Mouse (Mus musculus) lung, embryonic 14.5 days (tissue): ENCODE data around the gene Olfr1442. TPM values are rescaled to one million over a fixed set of nuclear protein-coding genes. Genes with fewer than 3 reads are reported as not detected.
"Not testable (repeated sequence)": the region's sequence is repeated elsewhere in the genome, so short reads cannot be mapped to it uniquely, and the experiment has no call there.

Experiments used
- ATAC-seq: fragments of 200-750 bp; cut with Nextera tagmentation; 2 replicates; pipeline ENCODE4 v1.8.0; 2017; ENCODE audit warnings: mild to moderate bottlenecking, moderate TSS enrichment, moderate library complexity; ENCODE audit not compliant: insufficient read depth
- DNase-seq: peaks from one replicate; pipeline ENCODE4 v3.0.0-alpha.2; 2015
- H3K27ac ChIP-seq: fragments of 300-500 bp; sonication (generic); 2 replicates; pipeline ENCODE4 v1.5.1; 2014; ENCODE audit warnings: low read depth, mild to moderate bottlenecking, moderate library complexity
- H3K27me3 ChIP-seq: fragments of 300-500 bp; sonication (generic); 2 replicates; pipeline ENCODE4 v1.6.1; 2014; ENCODE audit warnings: low read length, control low read depth; ENCODE audit not compliant: insufficient read depth
- H3K36me3 ChIP-seq: fragments of 300-500 bp; sonication (generic); 2 replicates; pipeline ENCODE4 v1.6.1; 2014; ENCODE audit warnings: control low read depth; ENCODE audit not compliant: insufficient read depth
- H3K4me1 ChIP-seq: fragments of 300-500 bp; sonication (generic); 2 replicates; pipeline ENCODE4 v1.6.1; 2014; ENCODE audit warnings: antibody characterized with exemption, control low read depth; ENCODE audit not compliant: insufficient read depth
- H3K4me2 ChIP-seq: fragments of 300-500 bp; sonication (generic); 2 replicates; pipeline ENCODE4 v1.6.1; 2014; ENCODE audit warnings: mild to moderate bottlenecking
- H3K4me3 ChIP-seq: fragments of 300-500 bp; sonication (generic); 2 replicates; pipeline ENCODE4 v1.5.1; 2014; ENCODE audit warnings: low read depth, low read length
- H3K9ac ChIP-seq: fragments of 300-500 bp; sonication (generic); 2 replicates; pipeline ENCODE4 v1.6.1; 2014
- H3K9me3 ChIP-seq: fragments of 300-500 bp; sonication (generic); 2 replicates; pipeline ENCODE4 v1.6.1; 2016; ENCODE audit warnings: low read depth, low read length, control low read depth
- CTCF ChIP-seq: IDR thresholded peaks from 2 replicates; pipeline ENCODE4 v1.5.1; 2016; ENCODE audit warnings: antibody characterized with exemption, low read depth
- WGBS: fragments of 180-500 bp; shearing (Covaris S2); extraction: QIAGEN DNeasy Blood & Tissue Kit; methylation state at CpG from one replicate; pipeline ENCODE4 v1.1.7; 2014; 5-methylcytosine and 5-hydroxymethylcytosine counted together
- polyA plus RNA-seq: library from polyadenylated mRNA; unstranded; fragments of >200 nt; fragmentation: Nextera tagmentation; extraction: Ambion mirVana; gene quantifications from 2 replicates; pipeline ENCODE4 v1.2.1, GENCODE M21; 2014

The Olfr1442 gene
- polyA plus RNA-seq = not detected in 2 replicates

GRCm38 (mm10) chr19:12670139-12670538, at the start of gene Olfr1442:
Gene Olfr1442 (plus strand): TSS chr19:12670439.
- Histone ChIP-seq H3K4me2 (no peak within 1 kb of the TSS), H3K9ac (no peak within 1 kb of the TSS), H3K9me3 (no peaks in the 10 kb centered on the region), H3K4me1 (no peaks in the 10 kb centered on the region), H3K27ac (no peak within 1 kb of the TSS), H3K36me3 (no peaks in the 10 kb centered on the region), H3K4me3 (no peak within 1 kb of the TSS), H3K27me3 (no peaks in the 10 kb centered on the region)
- TF ChIP-seq CTCF = no peak
- ATAC-seq (no peak), DNase-seq (no peak)

DNA sequence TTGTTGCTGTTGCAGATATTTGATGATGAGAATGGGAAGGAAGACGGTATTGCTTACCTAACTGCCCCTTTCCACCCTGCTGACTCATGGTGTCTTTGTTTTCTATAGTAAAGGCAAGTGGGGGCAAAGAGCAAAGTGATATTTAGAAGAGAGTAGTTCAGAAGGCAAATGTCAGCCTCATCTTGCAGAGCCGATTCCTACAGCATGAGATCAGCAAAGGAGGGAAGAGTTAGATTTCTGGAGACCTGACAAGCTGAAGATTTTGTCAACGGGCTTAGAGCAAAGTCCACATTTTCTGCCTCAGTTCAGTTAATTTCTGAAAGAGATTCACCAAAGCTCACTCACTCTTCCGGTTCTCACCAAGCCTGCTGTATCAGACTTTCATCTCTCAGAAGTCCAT, 37.1 kb upstream of the Olfr1442 start, which contains the start of gene Glyat:
Gene Glyat (plus strand): TSS at position 133 of the 400 bp plus-strand sequence.
- WGBS = 64% methylated on average over 4 of the region's 4 CpGs
- no peak within 1 kb of the TSS for H3K4me2 ChIP-seq
- no peak within 1 kb of the TSS for H3K4me3 ChIP-seq
- H3K9ac ChIP-seq = no peak within 1 kb of the TSS
- H3K27ac ChIP-seq = no peak within 1 kb of the TSS
- no peaks in the 10 kb centered on the region for H3K36me3 ChIP-seq
- no peaks in the 10 kb centered on the region for H3K9me3 ChIP-seq
- no peaks in the 10 kb centered on the region for H3K27me3 ChIP-seq
- no peak for ATAC-seq
- no peaks in the 10 kb centered on the region for H3K4me1 ChIP-seq
- TF ChIP-seq CTCF = no peak
- no peak for DNase-seq

DNA sequence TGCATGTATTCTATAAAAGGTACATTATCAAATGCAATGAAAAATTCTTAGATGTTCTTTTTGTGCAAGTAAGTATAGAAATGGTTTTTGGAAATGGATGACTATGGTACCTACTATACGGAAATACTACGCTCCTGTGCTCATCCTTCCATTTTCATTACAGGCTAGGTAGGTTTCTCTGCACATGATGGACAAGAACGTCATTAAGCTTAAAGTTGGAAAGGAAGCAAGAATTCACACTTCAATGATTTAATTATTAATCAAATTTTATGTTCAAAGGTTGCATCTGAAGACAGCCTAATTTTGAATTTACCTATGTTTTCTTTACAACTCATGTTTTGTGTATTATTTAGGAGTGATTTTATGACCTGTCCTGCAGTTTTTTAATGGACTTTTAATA, 36.0 kb upstream of the Olfr1442 start:
- Histone ChIP-seq H3K27me3 (no peaks in the 10 kb centered on the region), H3K9me3 (no peaks in the 10 kb centered on the region), H3K9ac (no peak overlapping the region), H3K4me2 (no peak overlapping the region), H3K4me1 (no peaks in the 10 kb centered on the region), H3K27ac (no peak overlapping the region), H3K4me3 (no peak overlapping the region), H3K36me3 (no peaks in the 10 kb centered on the region)
- no peak for TF ChIP-seq CTCF
- DNase-seq = no peak
- no peak for ATAC-seq
- WGBS = 83% methylated on average over 3 of the region's 3 CpGs

DNA sequence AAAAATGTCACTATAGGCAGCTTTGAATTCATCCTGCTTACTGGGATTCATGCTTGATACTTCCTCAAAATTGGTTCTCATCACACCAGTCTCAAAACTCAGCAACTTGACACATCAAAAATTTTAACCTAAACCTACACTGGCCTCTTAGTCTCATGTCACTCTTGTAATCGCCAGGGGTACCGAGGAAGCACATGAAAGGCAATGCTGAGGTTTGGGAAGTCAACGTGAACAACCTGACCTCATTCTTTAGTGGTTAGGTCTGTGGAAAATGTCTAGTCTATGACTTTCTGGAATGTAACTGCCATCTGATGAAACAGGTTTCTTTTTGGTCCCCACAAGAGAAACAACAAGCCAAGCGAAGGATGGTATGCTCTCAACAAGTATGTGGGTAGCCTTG, 35.3 kb upstream of the Olfr1442 start:
- TF ChIP-seq CTCF = no peak
- H3K27me3 ChIP-seq = no peaks in the 10 kb centered on the region
- 86% methylated on average over 4 of the region's 4 CpGs for WGBS
- no peaks in the 10 kb centered on the region for H3K9me3 ChIP-seq
- H3K4me2 ChIP-seq = no peak overlapping the region
- no peak overlapping the region for H3K4me3 ChIP-seq
- H3K36me3 ChIP-seq = no peaks in the 10 kb centered on the region
- H3K9ac ChIP-seq = no peak overlapping the region
- DNase-seq (no peak), ATAC-seq (no peak)
- H3K4me1 ChIP-seq = no peaks in the 10 kb centered on the region
- H3K27ac ChIP-seq = no peak overlapping the region

DNA sequence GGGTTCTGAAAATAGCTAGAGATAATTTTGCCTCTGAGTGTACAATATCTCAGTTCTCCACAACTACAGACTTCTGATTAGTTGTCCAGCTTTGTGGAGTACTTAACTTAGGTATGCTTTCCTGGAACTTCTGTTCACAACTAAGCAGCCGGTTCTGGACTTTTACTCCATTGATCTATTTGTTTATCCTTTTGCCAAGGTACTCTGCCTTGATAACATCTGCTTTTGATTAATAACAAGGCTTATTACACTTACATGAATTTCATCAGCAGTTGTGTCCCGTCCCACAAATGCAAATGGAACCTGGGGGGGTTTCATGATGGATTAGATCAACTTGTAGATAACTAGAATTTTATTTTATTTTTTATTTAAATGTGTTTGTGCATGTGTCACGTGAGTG, 33.4 kb upstream of the Olfr1442 start:
- H3K27me3 ChIP-seq = no peaks in the 10 kb centered on the region
- H3K9ac ChIP-seq = no peak overlapping the region
- H3K27ac ChIP-seq = no peak overlapping the region
- no peak overlapping the region for H3K4me3 ChIP-seq
- ATAC-seq (no peak), DNase-seq (no peak)
- no peak overlapping the region for H3K4me2 ChIP-seq
- H3K36me3 ChIP-seq = no peaks in the 10 kb centered on the region
- no peaks in the 10 kb centered on the region for H3K4me1 ChIP-seq
- TF ChIP-seq CTCF = no peak
- H3K9me3 ChIP-seq = no peaks in the 10 kb centered on the region
- WGBS = 61% methylated on average over 3 of the region's 3 CpGs

GRCm38 (mm10) chr19:12638049-12638448, 32.2 kb upstream of the Olfr1442 start:
- no peak for DNase-seq
- no peak for TF ChIP-seq CTCF
- Histone ChIP-seq H3K4me1 (no peaks in the 10 kb centered on the region), H3K36me3 (no peaks in the 10 kb centered on the region), H3K27ac (no peak overlapping the region), H3K27me3 (no peaks in the 10 kb centered on the region), H3K4me3 (no peak overlapping the region), H3K9me3 (no peaks in the 10 kb centered on the region), H3K4me2 (no peak overlapping the region), H3K9ac (no peak overlapping the region)
- no peak for ATAC-seq
- WGBS = 74% methylated on average over 1 of the region's 1 CpGs

DNA sequence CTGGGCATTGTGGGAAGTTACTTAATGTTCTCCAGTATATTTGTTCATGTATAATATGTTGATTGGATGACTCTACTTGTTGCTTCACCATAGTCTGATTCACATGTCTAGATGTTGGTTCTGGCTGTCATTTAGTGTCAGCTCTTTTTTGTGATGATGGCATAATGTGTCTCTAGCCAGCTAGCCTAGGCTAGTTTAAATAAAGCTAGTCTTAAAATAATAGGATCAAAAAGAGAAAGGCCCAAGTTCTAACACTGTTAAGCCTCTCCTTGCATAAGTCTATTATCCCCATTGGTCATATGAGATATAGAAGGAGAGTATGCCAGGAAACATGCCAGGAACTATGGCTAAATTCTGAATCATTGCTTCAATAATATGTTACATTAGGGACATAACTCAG, 20.7 kb upstream of the Olfr1442 start:
- TF ChIP-seq CTCF = no peak
- H3K9me3 ChIP-seq = no peaks in the 10 kb centered on the region
- H3K4me2 ChIP-seq = no peak overlapping the region
- no peaks in the 10 kb centered on the region for H3K36me3 ChIP-seq
- no peaks in the 10 kb centered on the region for H3K4me1 ChIP-seq
- no peak overlapping the region for H3K4me3 ChIP-seq
- no peak overlapping the region for H3K27ac ChIP-seq
- H3K27me3 ChIP-seq = no peaks in the 10 kb centered on the region
- ATAC-seq = no peak
- no peak for DNase-seq
- no peak overlapping the region for H3K9ac ChIP-seq

DNA sequence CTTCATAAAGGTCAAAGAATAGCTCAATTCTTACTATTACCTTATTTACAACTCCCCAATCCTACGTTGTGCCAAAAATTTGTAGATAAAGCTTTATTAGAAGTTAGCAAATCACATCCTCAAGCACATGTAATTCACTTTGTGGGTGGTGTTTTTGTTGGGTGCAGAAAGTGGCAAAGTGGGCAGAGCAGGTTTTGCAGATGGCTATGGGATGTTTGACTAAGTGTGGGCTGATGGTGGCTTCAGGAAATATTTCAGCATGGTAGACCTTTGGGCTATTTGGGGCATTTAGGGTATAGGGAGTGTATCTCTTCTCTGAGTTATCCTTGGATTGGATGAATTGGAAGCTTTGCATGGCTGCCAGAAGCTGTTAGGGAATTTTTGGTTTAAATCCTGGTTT, 4.1 kb upstream of the Olfr1442 start:
- ATAC-seq = no peak
- Histone ChIP-seq H3K9me3 (no peaks in the 10 kb centered on the region), H3K4me3 (no peak overlapping the region), H3K27me3 (no peaks in the 10 kb centered on the region), H3K4me1 (no peaks in the 10 kb centered on the region), H3K27ac (no peak overlapping the region), H3K9ac (no peak overlapping the region), H3K4me2 (no peak overlapping the region), H3K36me3 (no peaks in the 10 kb centered on the region)
- DNase-seq = no peak
- WGBS = 74% methylated on average over 1 of the region's 1 CpGs
- no peak for TF ChIP-seq CTCF

- not testable (repeated sequence) for H3K36me3 ChIP-seq, DNase-seq, H3K4me3 ChIP-seq, H3K4me2 ChIP-seq, H3K9ac ChIP-seq, H3K27me3 ChIP-seq, H3K9me3 ChIP-seq, H3K4me1 ChIP-seq, H3K27ac ChIP-seq, ATAC-seq
- 94% methylated on average over 3 of the region's 3 CpGs for WGBS
Measured at GRCm38 (mm10) chr19:12668601-12669000, 1.6 kb upstream of the Olfr1442 start.
